Mouse (Mus musculus): ENCODE data around the gene Dram2. TPM values are rescaled to one million over a fixed set of nuclear protein-coding genes. Genes with fewer than 3 reads are reported as not detected.
A peak's percentile ranks its signal among the peaks of the same experiment; 100 is the strongest.
"Not testable (repeated sequence)": the region's sequence is repeated elsewhere in the genome, so short reads cannot be mapped to it uniquely, and the experiment has no call there.

Dram2 gene
- polyA plus RNA-seq (2017; shearing (Covaris generic)) = 10 to 100 TPM; 51.9 to 57.7 TPM

DNA sequence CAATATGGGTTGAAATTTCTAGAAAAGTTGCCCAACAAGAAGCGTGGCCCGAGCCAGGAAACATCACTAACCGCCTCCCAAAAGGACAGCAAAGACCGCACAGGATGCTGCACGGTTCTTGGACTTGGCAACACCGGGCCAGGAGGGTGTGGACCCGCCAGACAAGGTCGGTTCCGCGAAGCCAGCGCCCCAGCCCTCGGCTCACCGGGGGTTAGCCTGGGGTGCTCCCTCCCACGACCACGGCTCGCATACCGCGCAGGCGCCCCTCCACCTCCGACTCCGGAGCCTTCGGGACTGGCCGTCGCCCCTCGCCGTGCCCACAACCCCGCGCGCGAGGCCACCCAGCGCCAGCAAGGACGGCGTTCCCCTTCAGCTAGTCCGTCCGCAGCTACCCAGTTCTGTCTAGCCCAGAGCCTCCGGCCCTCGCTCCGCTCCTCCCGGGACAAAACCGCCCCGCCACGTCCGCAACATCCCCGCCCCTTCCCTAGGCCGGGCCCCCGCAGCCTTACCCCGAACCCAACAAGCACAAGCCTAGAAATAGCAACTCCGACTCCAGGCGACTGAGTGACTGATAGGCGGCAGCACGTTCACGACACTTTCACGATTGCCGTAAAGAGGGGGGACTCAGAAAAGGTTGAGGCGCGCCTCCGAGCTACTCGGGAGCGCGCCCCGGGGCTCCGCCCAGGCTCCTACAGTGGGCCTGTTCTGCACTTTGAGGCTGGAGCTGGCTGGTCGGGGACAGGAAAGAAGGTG lies at the start of gene Dram2, which contains the start of gene Cept1:
TSS of gene Dram2 (plus strand) at position 628 of the 753 bp plus-strand sequence.
TSS of gene Cept1 (minus strand) at position 632 of the 753 bp plus-strand sequence.
- ATAC-seq = peak; percentile 83

DNA sequence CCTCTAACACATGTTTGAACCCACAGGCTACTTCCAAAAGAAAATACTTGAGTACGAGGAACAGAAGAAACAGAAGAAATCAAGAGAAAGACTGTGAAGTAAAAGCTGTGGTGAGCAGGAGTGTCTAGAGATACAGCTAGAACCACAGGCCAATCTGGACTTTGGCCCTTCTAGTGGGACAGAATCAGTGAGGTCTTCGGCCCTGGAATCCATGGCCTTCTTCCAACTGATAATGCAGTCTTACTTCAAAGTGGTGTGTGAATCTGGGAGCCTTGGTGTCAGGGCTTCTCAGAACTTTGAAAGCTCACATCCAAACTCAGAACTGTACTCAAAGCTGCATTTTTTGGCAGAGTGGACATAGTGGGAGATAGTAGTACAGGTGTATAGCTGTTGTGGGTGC lies 47.1 kb upstream of the Dram2 start:
- no peak for ATAC-seq

DNA sequence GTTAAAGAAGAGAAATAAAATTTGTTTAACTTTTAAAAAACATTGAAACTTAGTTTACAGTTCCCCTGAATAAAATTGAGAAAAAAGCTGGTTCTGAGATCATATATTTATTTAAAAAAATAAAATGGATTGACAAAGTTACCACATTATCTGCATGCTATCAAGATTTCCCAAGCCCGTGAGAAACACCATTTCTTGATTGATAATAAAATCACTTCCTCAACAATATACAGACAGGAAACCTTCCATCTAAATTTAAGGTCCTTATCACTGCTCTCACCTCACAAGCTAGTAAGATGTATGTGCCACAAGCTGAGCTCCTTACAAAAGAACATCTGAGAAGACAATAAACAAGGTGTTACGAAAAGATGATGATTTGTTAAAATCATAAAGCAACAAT lies 44.7 kb upstream of the Dram2 start:
- no peak for ATAC-seq

DNA sequence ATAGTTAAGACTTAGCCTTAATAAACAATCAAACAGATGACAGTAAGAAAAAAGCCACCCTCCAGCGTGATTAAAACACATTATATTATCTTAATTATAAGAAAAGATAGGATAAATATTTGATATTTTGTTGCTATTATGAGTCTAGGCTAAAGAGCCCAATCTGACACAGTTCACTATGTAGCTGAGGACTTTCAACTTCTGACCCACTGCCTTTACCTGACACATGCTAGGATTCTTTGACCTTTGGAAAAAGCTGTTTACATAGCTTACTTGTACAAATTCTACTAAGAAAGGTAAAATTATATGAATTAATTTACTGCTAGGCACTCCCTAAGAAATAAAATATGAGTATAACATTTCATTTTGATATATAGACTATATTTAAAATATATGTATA lies 36.9 kb upstream of the Dram2 start:
- no peak for ATAC-seq

DNA sequence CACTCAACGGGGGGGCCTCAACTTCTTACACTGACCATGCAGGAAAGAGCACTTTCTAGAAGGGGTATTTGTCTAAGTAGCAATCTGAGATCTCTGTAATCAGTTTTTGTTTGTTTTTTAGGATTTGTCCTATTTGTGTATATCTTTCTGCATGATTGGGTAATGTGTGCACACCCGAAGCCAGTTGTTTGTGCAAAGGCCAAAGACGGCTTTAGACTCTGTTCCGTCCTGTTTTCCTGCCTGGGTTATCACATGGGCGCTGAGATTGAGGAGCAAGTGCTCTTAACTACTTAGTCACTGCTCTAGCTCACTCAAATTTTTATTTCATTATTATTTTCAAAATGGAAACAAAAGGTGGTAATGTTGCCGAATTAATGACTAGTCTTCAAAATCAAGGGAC lies 32.6 kb upstream of the Dram2 start:
- no peak for ATAC-seq

DNA sequence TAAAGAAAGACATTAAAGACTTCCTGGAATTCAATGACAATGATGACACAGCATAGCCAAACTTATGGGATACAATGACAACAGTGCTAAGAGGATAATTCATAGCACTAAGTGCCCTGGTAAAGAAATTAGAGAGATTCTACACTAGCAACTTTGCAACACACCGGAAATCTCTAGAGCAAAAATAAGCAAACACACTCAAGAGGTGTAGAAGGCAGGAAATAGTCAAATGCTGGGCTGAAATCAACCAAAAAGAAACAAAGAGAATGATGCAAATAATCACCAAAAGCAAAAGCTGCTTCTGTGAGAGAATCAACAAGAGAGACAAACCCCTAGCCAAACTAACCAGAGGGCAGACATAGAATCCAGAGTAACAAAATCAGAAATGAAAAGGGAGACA lies 24.9 kb upstream of the Dram2 start:
- peak; percentile 74 for ATAC-seq

DNA sequence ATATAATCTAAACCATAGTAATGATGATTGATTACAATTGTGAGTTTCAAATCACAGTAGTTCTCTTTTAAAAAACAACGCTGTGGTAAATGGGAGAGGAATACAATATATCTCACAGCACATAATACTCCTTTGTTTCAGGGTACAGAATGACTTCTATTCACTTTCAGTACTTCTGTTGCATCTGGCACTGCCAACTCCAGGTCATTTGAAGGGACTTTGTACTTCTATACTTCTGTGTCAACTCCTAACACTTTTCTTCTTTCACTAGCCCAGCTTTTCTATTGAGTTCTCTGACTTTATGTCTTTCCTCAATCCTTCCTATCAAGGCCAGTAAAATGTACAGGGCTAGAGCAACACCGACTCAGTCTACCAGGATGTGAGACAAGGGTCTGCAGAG lies 21.2 kb upstream of the Dram2 start:
- ATAC-seq = no peak

DNA sequence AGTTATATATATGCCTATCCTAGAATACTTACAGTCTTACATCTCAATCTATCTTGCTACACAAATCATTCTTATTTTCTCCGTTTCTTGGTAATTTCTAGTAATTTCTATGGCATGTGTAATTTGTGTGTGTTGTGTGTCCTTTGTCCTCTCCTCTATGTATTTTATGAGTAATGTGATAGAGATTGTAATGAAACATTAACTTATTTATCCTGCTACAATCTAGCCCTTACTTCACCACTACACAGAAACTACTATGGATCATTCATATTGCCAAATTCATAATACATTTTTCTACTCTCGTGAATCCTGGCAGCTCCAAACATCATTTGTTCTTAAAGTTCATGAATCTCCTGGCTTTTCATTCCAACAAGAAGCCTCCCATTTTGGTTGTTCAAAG lies 19.6 kb upstream of the Dram2 start:
- ATAC-seq = no peak

DNA sequence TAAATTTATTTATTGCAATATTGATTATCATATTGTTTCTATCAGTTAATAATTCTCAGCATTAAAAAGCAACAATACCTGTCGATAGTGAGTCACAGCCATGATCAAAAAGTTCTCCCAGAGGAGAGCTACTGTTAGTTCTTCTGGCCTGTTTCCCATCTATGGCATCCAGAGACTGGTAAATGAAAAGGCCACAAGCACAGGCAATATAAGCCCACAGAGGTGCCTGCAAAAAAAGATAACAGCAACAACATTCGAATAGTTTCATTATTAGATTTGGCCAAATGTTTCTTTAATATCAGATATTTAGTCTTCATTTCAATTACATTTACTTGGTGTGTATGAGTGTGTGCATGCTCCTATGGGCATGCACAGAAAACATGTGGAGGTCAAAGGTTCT lies 14.3 kb upstream of the Dram2 start:
- no peak for ATAC-seq

DNA sequence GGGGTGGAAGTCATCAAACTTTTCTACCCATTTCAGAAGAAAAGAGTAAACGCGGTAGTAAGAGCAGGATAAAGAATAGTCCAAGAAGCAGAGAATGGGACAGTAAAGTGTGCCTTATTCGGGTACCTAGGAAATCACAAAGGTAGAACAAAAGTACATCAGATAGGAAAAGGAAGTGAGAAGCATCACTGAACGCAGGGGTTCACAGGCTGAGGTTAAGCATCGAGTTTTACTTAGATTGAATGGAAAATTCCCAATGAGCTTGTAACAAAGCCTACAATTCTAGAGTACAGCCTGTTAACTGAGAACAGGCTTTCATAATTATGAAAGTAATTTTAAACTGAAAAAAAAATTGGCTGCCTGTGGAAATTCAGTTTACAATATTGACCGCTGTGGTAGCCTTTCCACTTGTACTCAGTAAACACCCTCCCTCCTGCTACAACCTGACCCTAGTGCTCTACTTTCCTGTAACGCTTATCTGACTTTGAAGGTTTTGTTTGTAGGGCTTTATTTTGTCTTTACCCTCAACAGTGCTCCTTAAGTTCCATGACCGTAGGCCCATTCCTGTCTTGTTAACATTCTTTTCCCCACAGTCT lies 2.8 kb upstream of the Dram2 start:
- ATAC-seq = peak; percentile 7

DNA sequence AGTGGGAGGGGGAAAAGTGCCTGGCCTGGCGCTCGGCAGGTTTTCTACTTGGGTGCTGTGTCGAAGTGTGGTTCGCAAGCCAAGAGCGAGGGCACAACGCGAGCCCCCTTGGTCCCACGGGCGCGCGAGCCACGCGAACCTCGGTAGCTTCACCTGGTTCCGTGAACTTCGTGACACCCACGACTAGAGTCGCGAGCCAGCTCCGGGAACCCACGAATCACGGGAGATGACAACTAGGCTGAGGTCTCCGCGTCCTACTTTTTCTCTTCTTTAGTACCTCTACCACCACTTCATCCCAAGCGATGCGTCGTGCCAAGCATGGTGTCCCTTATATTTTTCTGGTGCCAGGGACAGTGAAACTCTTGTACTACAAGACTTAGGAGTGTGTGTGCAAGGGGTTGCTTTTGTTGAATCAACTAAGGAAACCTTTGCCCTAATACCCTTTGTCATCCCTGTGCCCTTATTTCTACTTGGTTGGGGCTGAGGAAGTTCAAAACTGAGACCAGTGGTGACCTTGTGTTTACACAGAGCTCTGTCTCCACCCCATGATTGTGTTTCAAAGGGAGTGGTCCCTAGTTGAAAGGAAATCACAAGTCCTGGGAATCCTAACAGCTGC lies 434 bp downstream of the Dram2 start:
- ATAC-seq = no peak

DNA sequence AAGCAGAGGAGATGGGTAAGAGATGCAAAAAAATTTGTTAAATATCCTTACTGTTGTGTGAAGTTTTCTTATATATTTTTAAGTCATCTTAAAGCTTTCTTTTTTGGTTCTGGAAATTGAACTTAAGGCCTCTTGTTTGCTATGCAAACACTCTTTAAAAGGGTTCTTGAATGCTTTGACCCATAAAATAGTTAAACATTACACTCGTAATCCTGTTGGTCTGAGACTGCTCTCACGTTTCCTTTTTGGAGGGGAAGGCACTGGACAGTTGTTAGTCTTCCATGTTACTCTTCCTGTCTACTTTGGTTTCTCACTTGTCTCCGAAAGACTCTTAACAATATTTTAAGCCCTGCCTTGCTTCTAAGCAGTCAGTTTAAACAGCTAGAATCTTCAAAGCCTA lies 1.4 kb downstream of the Dram2 start:
- no peak for ATAC-seq

DNA sequence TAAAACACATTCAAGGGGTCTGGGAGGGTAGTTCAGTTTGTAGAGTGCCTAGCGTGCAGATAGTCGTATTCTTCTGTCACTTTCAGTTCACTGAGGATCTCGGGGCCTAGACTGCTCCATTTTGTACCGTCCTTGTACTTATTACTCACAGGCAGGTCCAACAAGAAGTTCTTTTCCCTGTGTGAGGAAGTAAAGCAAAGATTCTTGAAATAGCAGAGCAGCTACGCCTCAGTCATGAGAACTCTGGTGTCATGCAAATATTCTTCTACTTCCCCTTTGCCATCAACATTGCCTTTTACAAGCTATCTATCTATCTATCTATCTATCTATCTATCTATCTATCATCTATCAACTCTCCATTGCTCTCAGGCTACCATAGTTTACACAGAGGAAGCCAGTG lies 5.8 kb downstream of the Dram2 start:
- ATAC-seq = no peak

DNA sequence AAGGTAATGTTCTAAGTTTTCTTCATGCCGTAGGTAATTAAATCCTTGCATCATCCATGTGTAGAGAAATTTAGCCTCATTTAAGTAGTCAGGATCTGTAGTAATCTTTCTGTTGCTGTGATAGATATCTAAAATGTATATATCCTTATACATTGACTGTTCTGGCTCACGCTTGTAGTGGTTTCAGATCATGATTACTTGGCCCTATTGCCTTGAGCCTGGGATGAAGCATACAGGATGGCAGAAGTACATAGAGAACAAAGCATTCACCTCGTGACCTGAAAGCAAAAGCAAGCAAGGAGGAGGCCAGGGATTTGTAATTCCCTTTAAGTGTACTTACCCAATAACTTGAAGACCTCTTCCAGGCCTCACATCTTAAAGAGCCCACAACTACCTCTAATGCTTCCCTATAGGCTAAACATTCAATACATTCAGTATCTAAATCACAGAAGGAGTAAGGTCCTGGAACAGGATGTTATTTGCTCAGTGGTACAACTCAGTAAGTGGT lies 8.2 kb downstream of the Dram2 start:
- ATAC-seq = no peak

DNA sequence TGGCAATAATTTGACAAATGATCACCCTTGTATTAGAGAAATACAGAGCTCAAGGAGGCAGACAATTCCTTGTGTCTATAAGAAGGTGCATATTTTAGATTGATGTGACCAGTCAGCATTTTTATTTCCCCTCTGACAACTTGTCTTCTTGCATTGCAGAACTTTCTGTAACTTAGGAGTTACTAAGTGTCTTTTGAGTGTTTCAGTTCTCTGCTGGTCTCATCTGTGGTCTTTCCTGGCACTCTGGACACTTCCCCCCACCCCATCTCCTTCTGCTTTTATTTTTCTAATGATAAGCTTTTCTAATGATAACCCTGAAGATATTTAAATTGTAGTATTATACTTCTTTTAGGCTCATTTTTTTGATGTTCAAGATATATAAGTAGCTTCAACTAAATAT lies 10.7 kb downstream of the Dram2 start:
- no peak for ATAC-seq

DNA sequence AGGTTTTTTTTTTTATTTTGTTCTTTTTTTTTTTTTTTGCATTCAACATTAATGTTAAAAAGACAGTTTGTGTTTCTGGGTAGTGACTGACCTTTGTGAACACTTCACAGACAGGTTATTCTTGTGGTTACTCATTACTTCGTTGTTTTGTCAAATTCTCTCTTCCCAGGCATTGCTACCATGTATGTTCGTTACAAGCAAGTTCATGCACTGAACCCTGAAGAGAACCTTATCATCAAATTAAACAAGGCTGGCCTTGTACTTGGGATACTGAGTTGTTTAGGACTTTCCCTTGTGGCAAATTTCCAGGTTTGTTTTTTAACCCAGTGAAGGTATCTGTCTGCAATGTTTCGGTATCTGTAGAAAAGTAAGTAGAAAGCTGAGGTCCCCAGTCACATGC lies 18.3 kb downstream of the Dram2 start:
- no peak for ATAC-seq

DNA sequence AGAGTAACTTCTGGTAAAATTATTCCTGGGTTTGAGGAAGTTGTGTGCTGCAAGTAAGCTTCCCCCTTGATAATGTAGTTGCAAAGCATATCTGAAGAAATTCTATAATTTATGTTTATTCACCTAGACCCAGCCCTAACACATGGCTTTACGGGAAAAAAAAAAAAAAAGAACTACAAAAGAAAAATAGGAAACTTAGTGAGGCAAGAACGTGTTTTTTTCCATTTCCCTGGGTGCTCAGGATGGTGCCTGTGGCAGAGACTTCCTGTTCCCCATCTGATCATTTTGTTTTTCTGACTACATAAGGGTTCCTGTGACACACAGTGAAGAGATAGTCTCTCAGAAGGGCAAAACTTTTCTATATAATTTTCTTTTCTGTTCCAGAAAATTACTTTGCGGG lies 25.6 kb downstream of the Dram2 start:
- ATAC-seq = no peak

DNA sequence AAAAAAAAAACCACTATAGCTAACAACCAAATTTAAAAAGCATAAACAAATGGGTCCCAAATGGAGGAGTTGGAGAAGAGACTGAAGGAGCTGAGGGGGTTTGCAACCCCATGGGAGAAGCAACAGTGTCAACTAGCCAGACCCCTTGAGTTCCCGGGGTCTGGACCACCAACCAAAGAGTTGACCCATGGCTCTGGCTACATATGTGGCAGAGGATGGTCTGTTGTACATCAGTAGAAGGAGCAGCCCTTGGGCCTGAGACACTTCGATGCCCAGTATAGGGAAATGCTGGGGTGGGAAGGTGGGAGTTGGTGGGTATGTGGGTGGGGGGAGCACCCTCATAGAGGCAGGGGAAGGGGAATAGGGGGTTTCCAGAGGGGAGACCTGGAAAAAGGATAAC lies 31.7 kb downstream of the Dram2 start:
- ATAC-seq = no peak

DNA sequence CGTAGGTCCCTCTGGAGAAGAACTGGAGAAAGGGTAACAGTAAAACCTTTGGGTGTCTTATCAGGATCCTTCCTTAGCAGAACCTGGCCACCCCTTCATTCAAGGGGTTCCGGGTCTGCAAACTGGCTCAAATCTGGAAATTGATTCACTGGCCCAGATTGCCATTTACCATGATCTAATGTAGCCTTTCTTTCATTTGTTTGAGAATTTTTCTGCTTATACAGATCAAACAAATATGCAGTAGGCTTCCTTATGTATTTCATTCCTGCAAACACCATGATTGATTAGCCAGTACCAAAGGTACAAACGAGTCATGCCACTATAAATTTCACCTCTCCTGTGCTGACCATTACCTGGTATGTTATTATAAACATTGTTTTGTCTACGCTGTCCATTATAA lies 46.0 kb downstream of the Dram2 start:
- ATAC-seq = not testable (repeated sequence)

DNA sequence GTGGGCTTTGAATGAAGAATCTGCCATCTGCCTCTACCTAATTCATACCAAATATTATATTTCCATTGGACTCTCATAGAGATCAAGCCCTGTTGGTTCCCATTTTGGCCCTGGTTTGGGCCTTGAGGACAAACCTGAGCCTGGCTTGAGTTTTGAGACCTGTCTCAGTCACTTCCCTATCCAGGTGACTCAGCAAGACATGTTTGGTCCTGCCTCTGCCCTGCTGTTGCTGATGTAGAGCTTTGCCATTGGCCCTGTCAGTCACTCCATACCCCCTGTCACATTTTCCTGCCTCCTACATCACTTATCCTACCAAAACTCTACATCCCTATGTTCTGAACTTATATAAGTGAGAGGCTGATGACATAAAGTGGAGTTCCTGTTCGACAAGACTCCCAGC lies 70.5 kb downstream of the Dram2 start:
- no peak for ATAC-seq
